In the genomic region with DNA sequence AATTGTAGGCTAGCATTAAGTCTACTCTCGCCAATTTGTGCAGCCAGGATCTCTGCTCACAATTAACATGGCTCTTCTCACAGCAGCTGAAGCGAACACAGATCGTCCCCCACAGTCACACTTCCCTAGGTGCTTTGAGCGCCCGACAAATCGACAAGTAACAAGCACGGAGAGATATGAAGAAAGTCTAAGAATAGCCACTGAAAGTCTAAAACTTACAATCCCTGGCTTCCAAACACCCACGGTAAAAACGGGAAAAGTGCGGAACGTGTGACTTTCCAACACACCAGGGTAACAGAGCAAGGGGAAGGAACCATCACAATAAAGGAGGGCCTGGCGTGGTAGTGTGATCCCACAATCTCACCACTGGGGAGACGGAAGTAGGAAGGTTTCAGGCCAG, we compare ENCODE assay signal across 21 mouse cellular contexts.
"Had no signal": no experiment of that assay in that cellular context is flagged by ENCODE, and none has a peak within 500 bp of the region (broad histone marks: within the 10 kb centered on the region; RNA-seq: fewer than 3 reads in every experiment).

No protein-coding gene starts in this region.

- DNase-seq: cerebellum, adult 2 months; cerebellum, adult 8-10 months; cerebellum, adult 9-10 months; cerebellum, adult 9-11 months; cerebellum, postnatal 10 days; cerebellum, postnatal 14 days; cerebellum, postnatal 25 days; cerebellum, postnatal 36 days; embryo, embryonic 11 days; forebrain, postnatal 0 days; gastrocnemius, adult 2 months; gastrocnemius, postnatal 10 days; gastrocnemius, postnatal 14 days; gastrocnemius, postnatal 25 days; gastrocnemius, postnatal 36 days; heart, adult 18-20 months; heart, adult 2 months had no signal

- ATAC-seq: forebrain, embryonic 13.5 days; forebrain, embryonic 14.5 days; forebrain, embryonic 15.5 days; forebrain, embryonic 16.5 days; forebrain, postnatal 0 days had no signal
